Mouse (Mus musculus) frontal cortex, postnatal 14 days (tissue): ENCODE measurements around the gene Olfr237-ps1.
"Not testable (repeated sequence)": the region's sequence is repeated elsewhere in the genome, so short reads cannot be mapped to it uniquely, and the experiment has no call there.

ENCODE experiments used
- DNase-seq, 2 experiments: peaks; one replicate each; pipeline ENCODE4 v3.0.0; 2022; ENCODE audit warnings: low spot score in 2 of 2

Gene Olfr237-ps1

DNA sequence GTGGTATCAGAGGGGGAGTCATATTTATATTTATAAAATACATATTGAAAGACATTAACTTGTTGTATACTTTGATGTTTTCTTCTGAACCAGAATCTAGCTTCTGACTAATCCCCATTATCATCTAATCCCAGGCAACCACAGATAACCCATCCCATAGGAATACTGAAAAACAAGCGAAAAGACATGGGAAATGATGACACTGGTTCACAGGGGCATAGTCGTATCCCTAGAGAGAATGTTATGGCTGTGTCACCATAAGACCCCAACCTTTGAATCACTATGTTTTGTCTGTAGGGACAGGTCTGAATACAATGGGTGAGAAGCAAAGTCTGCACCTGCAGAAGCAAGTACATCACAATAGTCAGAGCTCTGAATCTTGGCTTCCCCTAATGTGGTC, at the start of gene Olfr237-ps1:
Olfr237-ps1 (plus strand) TSS at position 301 of the 400 bp plus-strand sequence.
- not testable (repeated sequence) for DNase-seq

DNA sequence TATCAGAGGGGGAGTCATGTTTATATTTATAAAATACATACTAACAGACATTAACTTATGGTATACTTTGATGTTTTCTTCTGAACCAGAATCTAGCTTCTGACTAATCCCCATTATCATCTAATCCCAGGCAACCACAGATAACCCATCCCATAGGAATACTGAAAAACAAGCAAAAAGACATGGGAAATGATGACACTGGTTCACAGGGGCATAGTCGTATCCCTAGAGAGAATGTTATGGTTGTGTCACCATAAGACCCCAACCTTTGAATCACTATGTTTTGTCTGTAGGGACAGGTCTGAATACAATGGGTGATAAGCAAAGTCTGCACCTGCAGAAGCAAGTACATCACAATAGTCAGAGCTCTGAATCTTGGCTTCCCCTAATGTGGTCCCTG, 40.3 kb upstream of the Olfr237-ps1 start, which contains the start of gene Olfr441:
Olfr441 (plus strand) TSS at position 301 of the 400 bp plus-strand sequence.
- DNase-seq = not testable (repeated sequence)

DNA sequence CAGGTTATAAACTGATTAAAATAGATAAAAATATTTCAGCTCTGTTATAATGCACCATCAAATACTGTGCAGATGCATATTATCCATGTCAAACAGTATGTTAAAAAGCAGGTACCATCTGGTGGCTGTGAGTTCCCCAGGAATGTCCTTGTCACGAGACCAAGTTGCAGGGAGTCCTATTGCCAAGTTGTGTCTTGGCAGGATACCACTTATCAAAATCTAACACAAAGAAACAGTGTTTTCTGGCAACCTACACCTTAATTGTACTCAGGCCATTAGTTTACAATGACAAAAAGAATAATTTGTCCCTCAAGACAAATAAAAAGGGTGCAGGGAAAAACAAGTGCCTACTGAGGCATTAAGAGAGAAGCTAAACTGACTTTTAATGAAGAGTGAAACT, 13.1 kb downstream of the Olfr237-ps1 start:
- no peak for DNase-seq

DNA sequence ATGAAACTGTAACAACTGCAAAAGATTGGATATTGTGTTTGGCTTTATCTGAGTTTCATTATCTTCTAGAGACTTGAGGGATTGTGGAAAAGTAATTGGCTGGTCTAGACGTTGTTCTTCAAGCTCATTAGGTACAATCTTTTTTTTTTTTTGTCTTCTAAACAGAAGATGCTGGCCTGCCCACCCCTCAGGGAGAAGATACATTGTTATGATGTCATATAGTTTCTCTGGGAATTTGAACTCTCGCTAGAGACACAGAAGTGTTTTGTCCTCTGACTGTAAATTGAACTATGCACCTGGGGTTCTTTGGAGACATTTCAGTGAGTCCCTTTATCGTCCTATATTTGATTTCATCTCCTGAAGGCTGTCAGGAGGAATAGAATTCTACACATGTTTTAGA, 16.6 kb downstream of the Olfr237-ps1 start, which contains the start of gene Olfr437:
Olfr437 (plus strand) TSS at position 301 of the 400 bp plus-strand sequence.
- DNase-seq = no peak

- no peak for DNase-seq
These were observed 20.9 kb downstream of the Olfr237-ps1 start for GRCm38 (mm10) chr6:43167246-43167645.

GRCm38 (mm10) chr6:43171840-43172239, 25.5 kb downstream of the Olfr237-ps1 start, which contains the start of gene Olfr13:
TSS of gene Olfr13 (plus strand) at chr6:43172140.
- no peak for DNase-seq

GRCm38 (mm10) chr6:43178129-43178528, 31.8 kb downstream of the Olfr237-ps1 start:
- no peak for DNase-seq

DNA sequence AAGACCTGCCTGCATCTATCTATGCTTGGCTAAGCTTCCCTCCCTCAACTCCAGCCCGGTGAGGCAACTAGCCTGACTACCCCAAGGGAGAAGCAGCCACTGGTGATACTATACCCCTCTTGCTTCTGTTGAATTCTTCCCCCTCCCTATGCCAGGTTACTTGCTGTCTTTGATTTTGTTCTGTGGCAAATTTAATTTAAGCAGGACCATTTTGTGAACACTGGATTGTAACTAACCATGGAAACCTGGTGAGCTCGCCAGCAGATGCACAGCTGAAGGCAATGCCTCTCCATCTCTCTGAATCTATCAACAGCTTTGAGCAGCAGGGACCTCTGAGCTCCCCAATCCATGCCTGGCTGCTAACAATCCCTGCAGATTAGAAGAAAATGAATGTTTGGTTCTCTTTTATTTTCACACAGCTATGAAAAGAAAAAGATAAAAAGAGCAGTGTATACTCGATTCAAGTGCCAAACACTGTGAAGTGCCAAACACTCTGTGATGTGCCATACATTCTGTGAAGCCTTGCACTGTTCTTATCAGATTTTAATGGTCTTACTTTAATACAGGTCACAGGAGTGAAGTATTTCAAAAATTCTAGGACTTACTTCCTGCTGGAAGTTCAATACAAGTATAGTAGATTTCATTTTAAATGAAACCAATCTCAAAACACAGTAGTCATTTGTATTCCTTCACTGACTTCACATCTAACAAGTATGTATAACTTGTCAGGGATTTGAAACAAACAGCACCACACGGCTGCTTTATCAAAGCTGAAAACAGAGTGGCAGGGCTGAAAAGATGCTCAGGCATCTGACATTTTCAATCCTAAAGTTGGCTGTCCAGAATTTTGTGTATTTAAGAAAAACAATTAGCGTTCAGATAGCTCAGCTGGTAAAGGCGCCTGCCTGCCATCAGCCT, 32.5 kb downstream of the Olfr237-ps1 start:
- no peak for DNase-seq

DNA sequence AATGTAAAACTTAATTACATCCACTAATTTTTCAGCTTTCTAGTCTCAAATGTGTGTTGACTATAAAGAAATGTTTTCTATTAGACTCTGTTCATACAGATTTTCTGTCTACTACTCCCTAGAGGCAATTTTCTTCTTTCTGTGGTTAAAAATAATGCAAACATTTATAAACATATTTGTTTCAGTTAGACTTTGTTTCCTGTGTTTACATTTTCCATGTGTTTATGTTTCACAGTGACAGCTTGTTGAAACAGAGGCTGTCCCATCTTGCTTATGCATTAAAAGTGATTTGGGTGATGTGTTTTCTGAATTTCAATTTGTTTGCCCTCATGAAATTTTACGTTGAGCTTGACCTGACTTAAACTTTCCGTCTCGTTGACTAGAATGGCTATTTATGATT, 44.6 kb downstream of the Olfr237-ps1 start:
- no peak for DNase-seq

DNA sequence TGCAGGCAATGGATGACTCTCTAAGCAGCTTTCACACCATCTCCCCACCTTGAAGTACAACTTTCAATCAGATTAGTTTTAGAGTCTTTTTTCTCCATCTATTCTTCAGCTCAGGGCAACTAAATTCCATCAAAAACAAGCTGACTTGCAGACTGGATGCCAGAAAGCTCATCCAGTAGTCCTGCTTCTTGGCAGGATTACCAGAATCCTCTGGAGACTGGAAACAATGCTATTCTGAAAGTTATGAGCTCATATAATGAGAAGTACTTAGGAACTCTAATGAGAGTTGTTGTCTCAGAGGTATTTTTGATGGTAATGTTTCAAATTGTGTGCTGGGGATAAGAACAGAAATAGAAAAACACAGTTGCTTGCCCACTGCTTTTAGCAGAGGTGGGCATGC, 50.4 kb downstream of the Olfr237-ps1 start, which contains the start of gene Olfr435:
Olfr435 (plus strand) TSS at position 366 of the 400 bp plus-strand sequence.
- DNase-seq = no peak

GRCm38 (mm10) chr6:43198094-43198493, 51.7 kb downstream of the Olfr237-ps1 start:
- DNase-seq = no peak

GRCm38 (mm10) chr6:43202786-43203185, 56.4 kb downstream of the Olfr237-ps1 start:
- DNase-seq = no peak

GRCm38 (mm10) chr6:43205355-43205754, 59.0 kb downstream of the Olfr237-ps1 start:
- DNase-seq = no peak
